ENCODE assay signal across 23 mouse cellular contexts in the genomic region with DNA sequence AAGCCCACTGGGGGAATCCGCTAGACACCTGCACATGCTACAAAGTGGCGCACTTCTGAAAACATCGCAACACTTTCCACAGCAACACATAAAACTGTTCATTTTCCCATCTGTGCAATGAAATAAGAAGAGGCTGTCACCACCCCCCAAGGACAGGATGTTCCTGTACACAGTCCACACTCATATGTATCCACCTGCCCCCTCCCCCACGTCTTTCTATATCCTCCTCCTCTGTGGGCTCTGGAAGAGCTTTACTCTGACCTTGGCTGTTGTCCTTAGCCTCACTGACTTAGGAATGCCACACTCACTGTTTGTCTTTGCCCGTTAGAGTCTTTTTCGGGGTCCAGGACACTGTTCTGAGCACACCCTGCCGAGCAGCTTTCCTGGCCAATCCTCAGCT.
A peak's percentile ranks its signal among the peaks of the same experiment; 100 is the strongest.
DNase-seq lines count a peak whose midpoint lies in the region; ATAC-seq lines count a peak whose summit lies in the region.
"Had no signal": no experiment of that assay in that cellular context is flagged by ENCODE, and none has a peak within 500 bp of the region (broad histone marks: within the 10 kb centered on the region; RNA-seq: fewer than 3 reads in every experiment).

No protein-coding gene starts in this region.

- no peak for ATAC-seq in hindbrain, embryonic 14.5 days (ENCODE audit: low FRiP score)
- ATAC-seq in neural tube, embryonic 13.5 days (ENCODE audit: low read depth), result no peak
- ATAC-seq in neural tube, embryonic 15.5 days (ENCODE audit: low FRiP score), result no peak
- ATAC-seq in monocyte, adult 5-6 weeks (replicated peaks; ENCODE audit: insufficient number of reproducible peaks, low FRiP score, low TSS enrichment, poor library complexity, severe bottlenecking), result no peak
- ATAC-seq: inflammation-experienced regulatory T-cells, adult 6 months had no signal

- no peak overlapping the region for H3K9ac ChIP-seq in hindbrain, embryonic 14.5 days
- H3K9ac ChIP-seq in neural tube, embryonic 13.5 days, result 0 out of 2 replicates have a peak overlapping the region, but pooled peaks have one; percentile 12
- H3K9ac ChIP-seq in neural tube, embryonic 15.5 days (replicated peaks), result no peak overlapping the region
- H3K9ac ChIP-seq: embryonic facial prominence, embryonic 12.5 days; forebrain, embryonic 12.5 days; limb, embryonic 13.5 days; liver, embryonic 14.5 days had no signal

- H3K4me1 ChIP-seq in hindbrain, embryonic 10.5 days (replicated peaks), result peaks cover 11% of the 10 kb centered on the region
- no peaks in the 10 kb centered on the region; the same call in 1 of the 2 replicates for H3K4me1 ChIP-seq in hindbrain, embryonic 14.5 days (replicated peaks; ENCODE audit: control insufficient read depth, insufficient read depth, low read length)
- peaks cover 13% of the 10 kb centered on the region for H3K4me1 ChIP-seq in neural tube, embryonic 13.5 days (replicated peaks)
- peaks cover 8% of the 10 kb centered on the region for H3K4me1 ChIP-seq in neural tube, embryonic 15.5 days
- peaks cover 13% of the 10 kb centered on the region for H3K4me1 ChIP-seq in forebrain, embryonic 10.5 days

- no peak for DNase-seq in hindbrain, embryonic 10.5 days (ENCODE audit: low spot score)
- DNase-seq in hindbrain, embryonic 14.5 days (ENCODE audit: low spot score), result no peak
- no peak for DNase-seq in neural tube, embryonic 10.5 days (ENCODE audit: extremely low spot score, low spot score)
- DNase-seq in retina, postnatal 1 day, result no peak
- no peak for DNase-seq in forebrain, embryonic 10.5 days (ENCODE audit: extremely low spot score, low spot score)
- DNase-seq: adrenal gland, adult 8-10 months; cerebellum, adult 11-12 months; cerebellum, postnatal 10 days; gastrocnemius, postnatal 36 days; heart, adult 2 months; heart, postnatal 4 days; kidney, adult 8-10 months; kidney, postnatal 25 days; lung, postnatal 4 days had no signal

- 0 out of 2 replicates have a peak overlapping the region, but pooled peaks have one; percentile 16 for H3K27ac ChIP-seq in hindbrain, embryonic 10.5 days
- no peak overlapping the region for H3K27ac ChIP-seq in hindbrain, embryonic 14.5 days
- H3K27ac ChIP-seq in neural tube, embryonic 13.5 days (replicated peaks), result 0 out of 2 replicates have a peak overlapping the region, but pooled peaks have one; percentile 7
- H3K27ac ChIP-seq in neural tube, embryonic 15.5 days (replicated peaks), result peak overlapping the region; percentile 33; the same call in 1 of the 2 replicates
- H3K27ac ChIP-seq in forebrain, embryonic 10.5 days, result no peak overlapping the region
- H3K27ac ChIP-seq: embryonic facial prominence, embryonic 12.5 days; forebrain, embryonic 12.5 days; heart, adult 2 months; layer of hippocampus, adult 2 months; limb, embryonic 13.5 days; liver, embryonic 14.5 days had no signal

- H3K27me3 ChIP-seq in hindbrain, embryonic 10.5 days (ENCODE audit: insufficient read depth, poor library complexity, severe bottlenecking), result no peaks in the 10 kb centered on the region
- H3K27me3 ChIP-seq in hindbrain, embryonic 14.5 days (ENCODE audit: control insufficient read depth, insufficient read depth, low read length), result no peaks in the 10 kb centered on the region
- no peaks in the 10 kb centered on the region for H3K27me3 ChIP-seq in neural tube, embryonic 13.5 days
- H3K27me3 ChIP-seq in neural tube, embryonic 15.5 days (replicated peaks), result no peaks in the 10 kb centered on the region
- no peaks in the 10 kb centered on the region for H3K27me3 ChIP-seq in forebrain, embryonic 10.5 days (ENCODE audit: poor library complexity, severe bottlenecking)
- H3K27me3 ChIP-seq: embryonic facial prominence, embryonic 12.5 days; forebrain, embryonic 12.5 days; limb, embryonic 13.5 days had no signal

- no peak overlapping the region for H3K4me3 ChIP-seq in hindbrain, embryonic 10.5 days
- no peak overlapping the region for H3K4me3 ChIP-seq in hindbrain, embryonic 14.5 days (replicated peaks; ENCODE audit: low read length)
- no peak overlapping the region for H3K4me3 ChIP-seq in neural tube, embryonic 13.5 days
- H3K4me3 ChIP-seq in neural tube, embryonic 15.5 days (replicated peaks), result no peak overlapping the region
- no peak overlapping the region for H3K4me3 ChIP-seq in forebrain, embryonic 10.5 days
- H3K4me3 ChIP-seq: embryonic facial prominence, embryonic 12.5 days; forebrain, embryonic 12.5 days; heart, adult 2 months; layer of hippocampus, adult 2 months; limb, embryonic 13.5 days had no signal

- H3K36me3 ChIP-seq in hindbrain, embryonic 10.5 days, result peaks cover 5% of the 10 kb centered on the region
- no peaks in the 10 kb centered on the region for H3K36me3 ChIP-seq in hindbrain, embryonic 14.5 days (replicated peaks; ENCODE audit: control insufficient read depth, insufficient read depth)
- no peaks in the 10 kb centered on the region for H3K36me3 ChIP-seq in neural tube, embryonic 13.5 days
- no peaks in the 10 kb centered on the region for H3K36me3 ChIP-seq in neural tube, embryonic 15.5 days
- peaks cover 12% of the 10 kb centered on the region for H3K36me3 ChIP-seq in forebrain, embryonic 10.5 days (replicated peaks)
- H3K36me3 ChIP-seq: embryonic facial prominence, embryonic 12.5 days; limb, embryonic 13.5 days had no signal

- H3K9me3 ChIP-seq in hindbrain, embryonic 10.5 days, result peaks cover 5% of the 10 kb centered on the region; the same call in 1 of the 2 replicates
- H3K9me3 ChIP-seq in hindbrain, embryonic 14.5 days (ENCODE audit: control insufficient read depth, low read length), result no peaks in the 10 kb centered on the region
- H3K9me3 ChIP-seq in neural tube, embryonic 13.5 days, result peaks cover 2% of the 10 kb centered on the region; the same call in 1 of the 2 replicates
- H3K9me3 ChIP-seq in neural tube, embryonic 15.5 days (replicated peaks), result no peaks in the 10 kb centered on the region
- H3K9me3 ChIP-seq in forebrain, embryonic 10.5 days, result peaks cover 4% of the 10 kb centered on the region; the same call in 1 of the 2 replicates
- H3K9me3 ChIP-seq: embryonic facial prominence, embryonic 12.5 days had no signal

- H3K4me2 ChIP-seq in hindbrain, embryonic 14.5 days (replicated peaks), result no peak overlapping the region
- no peak overlapping the region for H3K4me2 ChIP-seq in neural tube, embryonic 13.5 days
- no peak overlapping the region for H3K4me2 ChIP-seq in neural tube, embryonic 15.5 days
- H3K4me2 ChIP-seq: embryonic facial prominence, embryonic 12.5 days; forebrain, embryonic 12.5 days; limb, embryonic 13.5 days had no signal

- 81% methylated on average over 7 of the region's 7 CpGs for WGBS in hindbrain, embryonic 10.5 days
- WGBS in hindbrain, embryonic 14.5 days, result 70% methylated on average over 7 of the region's 7 CpGs
- 72% methylated on average over 7 of the region's 7 CpGs for WGBS in neural tube, embryonic 13.5 days
- WGBS in neural tube, embryonic 15.5 days, result 72% methylated on average over 7 of the region's 7 CpGs
- 86% methylated on average over 7 of the region's 7 CpGs for WGBS in forebrain, embryonic 10.5 days

Comparison
In these comparisons a context has a peak if more than half of its experiments do, and no peak if none do; other contexts are left out.
1. H3K27ac ChIP-seq: peak in hindbrain, embryonic 10.5 days (single experiment), neural tube, embryonic 13.5 days (single experiment) and neural tube, embryonic 15.5 days (single experiment); none in hindbrain, embryonic 14.5 days (single experiment) and forebrain, embryonic 10.5 days (single experiment).